8 mouse cellular contexts compared by ENCODE assay signal in the genomic region with DNA sequence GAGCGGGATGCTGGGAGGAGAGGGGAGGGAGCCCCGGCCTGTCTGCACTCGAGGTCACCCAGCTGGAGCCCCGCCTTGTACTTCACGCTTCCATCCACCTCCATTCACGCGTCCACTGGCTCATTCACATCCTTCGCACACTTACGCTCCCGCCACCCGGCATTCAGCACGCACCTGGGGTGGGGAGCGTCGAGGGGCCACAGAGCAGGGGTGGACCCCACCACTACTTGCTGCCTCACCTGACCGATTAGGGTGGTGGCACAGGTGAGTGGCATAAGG. TPM values are rescaled to one million over a fixed set of nuclear protein-coding genes. Genes with fewer than 3 reads are reported as not detected.
DNase-seq lines count a peak whose midpoint lies in the region; ATAC-seq and TF ChIP-seq lines count a peak whose summit lies in the region.

Hcrtr1 (minus strand) TSS at position 146 of the 279 bp plus-strand sequence.

- intact Hi-C loops in gastrocnemius, postnatal 14 days (cut with DNase I; ENCODE audit: low total_unique reads), result loop anchor here (2.0 kb wide), 1 partner anchor 50 kb away; no protein-coding TSS in a partner anchor

- no peak for DNase-seq in heart, adult 18-20 months
- DNase-seq in ES-CJ7 (ENCODE audit: low read depth, low spot score), result peak; percentile 43
- DNase-seq in liver, postnatal 0 days, result no peak
- DNase-seq in gastrocnemius, postnatal 14 days, result no peak
- no peak for DNase-seq in kidney, postnatal 4 days
- DNase-seq in embryo, embryonic 9.5 days (ENCODE audit: extremely low spot score), result no peak

- H3K9me3 ChIP-seq in heart, embryonic 13.5 days, result no peaks in the 10 kb centered on the region
- no peaks in the 10 kb centered on the region for H3K9me3 ChIP-seq in forebrain, embryonic 16.5 days (ENCODE audit: control insufficient read depth, low read length)
- no peaks in the 10 kb centered on the region for H3K9me3 ChIP-seq in liver, postnatal 0 days (ENCODE audit: low read length)

- H3K4me3 ChIP-seq in heart, embryonic 13.5 days, result peak within 1 kb of the TSS; percentile 51
- peak within 1 kb of the TSS; percentile 46 for H3K4me3 ChIP-seq in forebrain, embryonic 16.5 days (replicated peaks; ENCODE audit: low read length)
- peak within 1 kb of the TSS; percentile 17; the same call in 1 of the 2 replicates for H3K4me3 ChIP-seq in liver, postnatal 0 days (ENCODE audit: low read depth, low read length)

- TF ChIP-seq EP300 in liver, postnatal 0 days (IDR thresholded peaks at IDR 0.05; ENCODE audit: low read depth), result no peak

- H3K4me2 ChIP-seq in heart, embryonic 13.5 days, result peak within 1 kb of the TSS; percentile 83
- peak within 1 kb of the TSS; percentile 89 for H3K4me2 ChIP-seq in forebrain, embryonic 16.5 days (ENCODE audit: low read length)
- peak within 1 kb of the TSS; percentile 19; the same call in 1 of the 2 replicates for H3K4me2 ChIP-seq in liver, postnatal 0 days (ENCODE audit: low read depth, low read length)

- 4% methylated on average over 15 of the region's 15 CpGs for WGBS in heart, embryonic 13.5 days
- 0% methylated on average over 14 of the region's 15 CpGs for WGBS in forebrain, embryonic 16.5 days
- WGBS in liver, postnatal 0 days (ENCODE audit: insufficient replicate concordance), result 5% methylated on average over 13 of the region's 15 CpGs

- peak within 1 kb of the TSS; percentile 75 for H3K9ac ChIP-seq in heart, embryonic 13.5 days
- peak within 1 kb of the TSS; percentile 49 for H3K9ac ChIP-seq in forebrain, embryonic 16.5 days (replicated peaks; ENCODE audit: low read depth, low read length)
- no peak within 1 kb of the TSS for H3K9ac ChIP-seq in liver, postnatal 0 days (replicated peaks)

- peaks cover 25% of the 10 kb centered on the region for H3K4me1 ChIP-seq in heart, embryonic 13.5 days
- H3K4me1 ChIP-seq in forebrain, embryonic 16.5 days (replicated peaks; ENCODE audit: control insufficient read depth, insufficient read depth, low read length), result peaks cover 12% of the 10 kb centered on the region
- H3K4me1 ChIP-seq in liver, postnatal 0 days (ENCODE audit: insufficient read depth), result peaks cover 8% of the 10 kb centered on the region; the same call in 1 of the 2 replicates

- H3K27me3 ChIP-seq in heart, embryonic 13.5 days (replicated peaks), result peaks cover 97% of the 10 kb centered on the region
- H3K27me3 ChIP-seq in forebrain, embryonic 16.5 days (replicated peaks; ENCODE audit: control insufficient read depth, insufficient read depth, low read length), result peaks cover 34% of the 10 kb centered on the region
- peaks cover 50% of the 10 kb centered on the region for H3K27me3 ChIP-seq in liver, postnatal 0 days (ENCODE audit: insufficient read depth, low read length)

- no peak within 1 kb of the TSS for H3K27ac ChIP-seq in heart, embryonic 13.5 days (replicated peaks)
- H3K27ac ChIP-seq in forebrain, embryonic 16.5 days (ENCODE audit: low read length), result no peak within 1 kb of the TSS
- no peak within 1 kb of the TSS for H3K27ac ChIP-seq in liver, postnatal 0 days (ENCODE audit: low read depth)

- no peak for TF ChIP-seq CTCF in liver, postnatal 0 days (IDR thresholded peaks at IDR 0.05; ENCODE audit: low read depth)

- no peak for ATAC-seq in heart, embryonic 13.5 days (ENCODE audit: extremely low read depth, insufficient number of reproducible peaks, low FRiP score, low TSS enrichment)
- no peak; the same call in 1 of the 2 replicates for ATAC-seq in forebrain, embryonic 16.5 days
- ATAC-seq in liver, postnatal 0 days, result no peak

- no peaks in the 10 kb centered on the region for H3K36me3 ChIP-seq in heart, embryonic 13.5 days
- no peaks in the 10 kb centered on the region for H3K36me3 ChIP-seq in forebrain, embryonic 16.5 days (ENCODE audit: control insufficient read depth, insufficient read depth)
- H3K36me3 ChIP-seq in liver, postnatal 0 days (replicated peaks; ENCODE audit: insufficient read depth, low read length), result no peaks in the 10 kb centered on the region

RNA-seq across cellular contexts. Expression of gene Hcrtr1, which starts in this region (rescaled TPM):
- 0.32 TPM in 1 of 2 replicates, not detected in the other for polyA plus RNA-seq in heart, embryonic 13.5 days (2015; fragmentation: Nextera tagmentation; extraction: Ambion mirVana)
- not detected for total RNA-seq in heart, adult 18-20 months (2021)
- 0.30 and 0.81 TPM in 2 replicates for polyA plus RNA-seq in forebrain, embryonic 16.5 days (2015; fragmentation: Nextera tagmentation; extraction: Ambion mirVana)
- not detected in 2 replicates for polyA plus RNA-seq in liver, postnatal 0 days (2015; fragmentation: Nextera tagmentation; extraction: Ambion mirVana)
- total RNA-seq in gastrocnemius, postnatal 14 days (2021), result not detected

Comparison
In these comparisons a context has a peak if more than half of its experiments do, and no peak if none do; other contexts are left out.
1. H3K4me2 ChIP-seq: peak in every context shown above with its lines; median percentile 89 in forebrain, embryonic 16.5 days; 83 in heart, embryonic 13.5 days; 19 in liver, postnatal 0 days.